Mouse (Mus musculus): ENCODE measurements around the gene Tacc2.

Gene Tacc2

DNA sequence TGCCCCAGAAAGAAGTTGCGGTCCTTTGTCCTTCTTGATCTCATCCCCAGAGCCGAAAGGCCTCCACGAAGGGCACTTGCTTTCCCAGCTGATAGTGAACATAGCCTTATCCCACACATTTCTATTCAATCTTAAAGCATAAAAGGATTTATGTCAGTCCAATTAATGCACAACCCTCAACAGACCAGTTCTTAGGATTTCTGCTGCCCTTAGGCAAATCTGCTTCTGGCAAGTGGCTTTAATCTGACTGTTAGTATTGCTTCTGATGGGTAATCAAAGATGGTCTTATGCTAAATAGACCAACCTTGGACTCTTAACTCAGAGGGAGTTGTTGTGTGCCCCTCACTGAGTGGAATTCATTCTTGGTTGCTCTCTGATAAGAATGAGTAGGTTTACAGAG is 40.4 kb downstream of the Tacc2 start:
- DNase-seq (ENCODE audit: low spot score in 2 of 2): no peak

GRCm38 (mm10) chr7:130621068-130621467 is 43.8 kb downstream of the Tacc2 start:
- DNase-seq (ENCODE audit: low spot score in 2 of 2): no peak

DNA sequence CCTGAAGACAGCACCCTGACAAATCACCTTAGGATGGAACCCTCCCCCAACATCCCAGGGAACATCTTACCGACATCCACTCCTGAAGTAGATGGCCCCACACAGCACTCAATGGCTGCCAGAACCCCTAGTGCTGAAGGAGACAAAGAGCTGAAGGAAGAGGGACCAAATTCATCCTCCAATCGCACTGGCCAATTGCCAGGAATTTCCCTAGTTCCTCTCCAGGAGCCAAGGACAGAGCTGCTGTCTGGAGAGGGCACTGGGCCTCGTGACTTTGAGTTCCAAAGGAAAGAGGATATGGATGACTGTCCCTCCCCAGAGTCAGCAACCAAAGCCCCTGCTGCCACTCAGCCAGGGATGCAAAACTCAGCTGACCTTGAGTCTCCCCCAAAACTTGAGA is 44.7 kb downstream of the Tacc2 start:
- no peak for DNase-seq (ENCODE audit: low spot score in 2 of 2)

DNA sequence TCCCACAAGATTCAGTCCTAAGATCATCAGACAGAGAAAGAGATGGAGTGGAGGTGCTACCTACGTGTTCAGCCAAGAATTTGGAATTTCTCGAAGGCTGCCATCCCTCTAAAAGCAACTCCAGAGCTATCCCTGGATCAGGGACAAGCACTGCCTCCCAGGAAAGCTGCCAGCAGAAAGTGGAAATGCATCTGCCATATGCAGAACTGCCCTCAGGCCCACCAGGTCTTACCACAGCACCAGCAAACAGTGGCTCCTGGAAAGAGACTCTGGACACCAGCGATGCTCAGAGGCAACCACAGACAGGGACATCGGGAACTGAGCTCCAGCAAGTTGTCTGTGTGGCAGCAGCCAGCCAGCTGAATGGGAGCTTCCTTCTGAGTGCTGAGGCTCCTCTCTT is 45.1 kb downstream of the Tacc2 start:
- DNase-seq (ENCODE audit: low spot score in 2 of 2): no peak

DNA sequence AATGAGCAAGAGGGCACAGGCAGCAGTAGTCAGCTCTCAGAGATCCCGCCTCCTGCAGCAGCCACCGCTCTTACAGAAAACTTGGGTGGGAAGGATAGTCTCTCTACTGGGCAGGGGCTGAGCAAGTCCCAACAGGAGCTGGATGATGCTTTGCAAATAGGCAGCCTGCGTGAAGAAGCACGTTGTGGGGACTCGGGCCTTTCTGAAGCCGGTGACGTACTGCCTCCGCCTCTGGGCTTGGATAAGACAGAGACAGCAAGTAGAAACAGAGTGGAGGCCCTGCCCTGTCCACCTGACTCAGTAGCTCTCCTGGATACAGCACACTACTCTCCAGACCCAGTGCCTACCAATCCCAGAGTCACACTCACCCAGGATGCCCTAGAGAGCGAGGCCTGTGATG is 47.1 kb downstream of the Tacc2 start:
- no peak for DNase-seq (ENCODE audit: low spot score in 2 of 2)

DNA sequence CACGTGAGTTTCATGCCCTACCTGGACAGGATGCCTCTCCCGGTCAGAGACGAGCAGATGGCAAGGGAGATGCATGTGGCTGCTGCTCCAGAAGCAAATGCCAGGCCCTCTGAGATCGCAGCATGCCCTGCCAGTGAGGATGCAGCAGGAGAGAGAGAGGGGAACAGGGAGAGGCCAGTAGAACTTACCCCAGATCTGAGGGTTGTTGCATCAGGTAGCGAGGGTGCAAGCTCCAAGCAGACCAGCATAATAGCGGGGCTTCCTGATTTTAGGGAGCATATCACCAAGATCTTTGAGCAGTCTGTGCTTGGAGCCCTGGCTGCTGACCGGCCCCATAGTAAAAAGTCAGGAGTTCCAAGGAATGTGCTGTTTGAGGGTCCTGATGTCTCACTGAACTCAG is 48.1 kb downstream of the Tacc2 start:
- no peak for DNase-seq (ENCODE audit: low spot score in 2 of 2)

GRCm38 (mm10) chr7:130628601-130629000 is 51.4 kb downstream of the Tacc2 start:
- DNase-seq (ENCODE audit: low spot score in 2 of 2): no peak

- no peak for DNase-seq (ENCODE audit: low spot score in 2 of 2)
These were observed 52.8 kb downstream of the Tacc2 start for GRCm38 (mm10) chr7:130629999-130630398.

- no peak for DNase-seq (ENCODE audit: low spot score in 2 of 2)
These were observed 53.7 kb downstream of the Tacc2 start for GRCm38 (mm10) chr7:130630956-130631355.

DNA sequence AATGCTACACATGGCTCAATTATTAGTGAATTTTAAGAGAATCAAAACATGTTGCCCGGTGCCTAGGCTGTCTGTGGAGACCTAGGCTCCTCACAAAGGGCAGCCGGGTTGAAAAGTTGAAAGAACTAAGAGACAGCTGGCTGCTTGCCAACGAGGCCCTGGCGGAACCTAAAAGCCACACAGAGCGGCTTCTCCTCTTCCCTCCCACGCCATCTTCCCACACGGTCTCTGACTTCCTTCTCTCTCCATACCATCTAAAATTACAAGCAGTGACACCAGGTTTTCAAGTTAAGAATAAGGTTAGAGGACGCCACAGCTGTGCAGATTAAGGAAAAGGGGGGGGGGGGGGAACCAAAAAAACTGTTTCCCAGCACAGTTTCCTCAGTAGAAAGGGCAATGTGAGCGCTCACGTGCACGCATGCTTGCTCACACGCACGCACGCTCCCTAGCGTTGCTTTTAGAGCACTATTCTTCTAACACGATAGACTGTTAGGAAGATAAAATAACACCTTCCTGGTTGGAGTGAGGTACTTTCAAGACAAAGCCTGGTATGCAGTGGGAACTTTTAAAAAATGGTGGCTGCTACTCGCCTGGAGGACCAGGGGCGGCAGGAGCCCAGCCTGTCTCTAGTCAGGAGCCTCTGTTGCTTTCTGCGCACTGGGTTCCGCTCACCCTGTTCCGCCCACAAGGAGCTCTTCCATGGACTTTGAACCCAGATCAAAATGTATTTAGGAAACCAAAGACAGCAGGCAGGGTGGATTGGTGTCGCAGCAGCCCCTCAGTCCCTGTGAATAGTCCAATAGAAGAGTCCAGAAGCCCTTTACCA is 54.5 kb downstream of the Tacc2 start:
- DNase-seq (ENCODE audit: low spot score in 2 of 2): peak in 1 of 2 experiments; percentile 67

GRCm38 (mm10) chr7:130632379-130632732 is 55.1 kb downstream of the Tacc2 start:
- no peak for DNase-seq (ENCODE audit: low spot score in 2 of 2)

DNA sequence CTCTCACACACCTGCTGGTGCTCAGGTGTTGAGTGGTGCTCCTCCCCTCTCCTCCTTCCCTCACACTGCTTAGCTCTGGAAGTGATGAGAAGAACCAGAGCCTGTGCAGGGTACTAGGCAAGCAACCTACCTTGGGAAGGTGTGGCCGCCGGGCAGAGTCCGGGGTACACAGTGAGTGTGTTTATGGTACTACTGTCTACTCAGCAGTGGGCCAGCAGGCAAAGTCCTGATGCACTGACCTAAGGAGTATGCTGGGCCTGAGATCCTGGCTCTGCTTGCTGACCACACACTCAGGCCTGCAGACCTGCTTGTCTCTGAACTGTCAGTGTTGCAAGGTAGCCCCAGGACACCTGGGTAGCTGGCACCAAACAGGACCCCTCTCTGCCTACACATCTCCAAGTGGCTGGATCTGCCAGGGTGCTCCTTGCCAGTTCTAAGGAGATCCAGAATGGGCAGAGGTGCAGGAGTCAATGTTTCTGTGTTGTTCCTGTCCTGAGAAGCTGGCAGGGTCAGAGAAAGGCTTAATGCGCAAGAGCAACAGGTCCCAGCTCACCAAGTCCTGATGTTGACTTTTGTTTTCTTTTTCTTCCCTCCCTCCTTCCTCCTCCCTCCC is 57.1 kb downstream of the Tacc2 start:
- DNase-seq (ENCODE audit: low spot score in 2 of 2): no peak

GRCm38 (mm10) chr7:130635212-130635611 is 58.0 kb downstream of the Tacc2 start:
- no peak for DNase-seq (ENCODE audit: low spot score in 2 of 2)

GRCm38 (mm10) chr7:130636274-130636673 is 59.0 kb downstream of the Tacc2 start:
- no peak for DNase-seq (ENCODE audit: low spot score in 2 of 2)

GRCm38 (mm10) chr7:130636902-130637301 is 59.7 kb downstream of the Tacc2 start:
- no peak for DNase-seq (ENCODE audit: low spot score in 2 of 2)

DNA sequence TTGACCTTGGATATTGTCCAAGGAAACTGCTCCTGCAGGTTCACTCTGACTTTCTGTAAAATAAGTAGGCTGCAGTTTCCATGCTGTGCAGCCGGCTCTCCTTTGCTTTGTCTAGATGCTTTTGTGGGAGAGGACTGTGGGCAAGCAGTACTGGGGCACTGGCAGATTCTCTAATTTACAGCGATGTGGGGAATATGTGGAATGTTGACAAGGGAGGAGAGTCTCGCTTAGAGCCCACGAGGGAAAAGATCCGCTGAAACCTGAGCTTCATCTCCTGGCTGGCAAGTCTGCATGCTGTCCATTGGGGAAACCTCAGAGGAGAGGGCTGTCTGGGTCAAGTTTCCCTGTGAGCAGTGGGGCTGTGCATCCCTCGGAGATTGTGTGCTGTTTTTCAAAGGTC is 60.6 kb downstream of the Tacc2 start:
- no peak for DNase-seq (ENCODE audit: low spot score in 2 of 2)

DNA sequence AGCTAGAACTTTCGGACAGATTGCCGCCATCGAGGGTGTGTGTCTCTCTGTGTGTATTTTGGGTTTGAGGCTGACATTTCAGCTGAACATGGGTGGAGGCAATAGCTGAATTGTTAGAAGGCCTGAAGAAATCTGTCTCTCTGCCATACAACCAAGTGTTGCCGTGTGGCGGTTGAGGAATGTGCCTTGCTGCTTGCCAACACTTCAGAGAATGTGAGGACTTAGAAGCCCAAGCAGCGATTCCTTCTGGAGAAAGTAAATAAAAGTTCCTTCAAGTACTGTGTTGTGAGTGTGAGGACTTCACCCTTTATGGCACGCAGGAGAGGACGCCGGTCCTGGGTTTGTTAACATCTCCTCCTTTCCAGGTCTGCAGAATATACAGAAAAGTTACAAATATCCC is 63.4 kb downstream of the Tacc2 start:
- no peak for DNase-seq (ENCODE audit: low spot score in 2 of 2)

DNA sequence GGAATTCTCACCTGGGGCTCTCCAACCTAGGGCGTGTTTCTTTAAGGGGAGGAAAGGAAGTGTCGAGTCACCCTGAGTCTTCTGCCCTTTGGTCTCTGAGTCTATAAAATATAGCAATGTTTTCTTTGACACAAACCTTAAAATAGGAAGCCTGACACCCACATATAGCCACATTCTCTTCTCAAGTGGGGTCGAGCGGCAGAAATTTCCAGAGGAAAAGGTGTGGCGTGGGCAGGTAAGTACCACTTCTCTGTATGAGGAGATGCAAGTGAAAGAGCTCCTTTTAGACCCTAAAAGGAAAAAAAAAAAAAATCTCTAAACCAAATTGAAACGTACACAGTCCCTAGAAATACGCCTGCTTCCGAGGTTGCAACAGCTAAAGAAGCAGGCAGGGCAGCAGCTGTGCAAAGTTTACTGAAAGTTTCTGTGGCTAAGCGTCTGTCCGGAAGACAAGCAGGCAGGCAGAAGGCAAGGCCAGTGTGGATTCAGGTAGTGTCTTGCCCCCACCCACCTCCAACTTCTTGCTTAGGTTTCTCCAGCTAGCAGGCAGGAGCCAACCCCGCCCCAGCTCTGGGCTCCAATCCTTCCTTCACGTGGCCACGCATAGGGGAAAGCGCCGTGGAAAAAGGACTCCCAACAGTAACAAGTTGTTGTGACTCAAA is 68.2 kb downstream of the Tacc2 start:
- DNase-seq (ENCODE audit: low spot score in 2 of 2): peak; percentile 15 to 18

GRCm38 (mm10) chr7:130645994-130646761 is 68.9 kb downstream of the Tacc2 start:
- peak; percentile 25 to 47 for DNase-seq (ENCODE audit: low spot score in 2 of 2)

- DNase-seq (ENCODE audit: low spot score in 2 of 2): peak; percentile 14 to 56
These were observed 69.5 kb downstream of the Tacc2 start for GRCm38 (mm10) chr7:130646762-130647139.

- no peak for DNase-seq (ENCODE audit: low spot score in 2 of 2)
These were observed 70.8 kb downstream of the Tacc2 start for GRCm38 (mm10) chr7:130648061-130648460.

DNA sequence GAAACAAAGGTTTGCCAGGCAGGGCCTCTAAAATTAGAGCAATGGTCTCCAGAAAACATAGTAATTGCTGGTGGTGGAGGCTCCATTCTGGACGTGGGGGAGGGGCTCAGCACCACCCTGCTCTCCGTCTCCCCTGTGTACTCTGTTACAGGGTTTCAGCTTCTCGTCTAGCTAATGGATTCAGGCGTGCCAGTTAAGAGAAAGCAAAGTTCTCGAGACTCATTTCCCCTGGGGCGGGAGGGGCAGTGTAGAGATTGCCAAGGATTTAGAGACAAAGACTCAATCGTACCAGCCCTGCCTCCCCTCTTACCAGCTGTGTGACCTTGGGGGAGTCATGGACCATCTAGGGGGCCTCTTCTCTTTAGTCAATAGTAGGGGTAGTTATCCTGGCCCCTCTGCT is 72.0 kb downstream of the Tacc2 start:
- no peak for DNase-seq (ENCODE audit: low spot score in 2 of 2)

Measured in spleen, postnatal 10 days (tissue).